In genomic region chr15:56337879-56338278, GRCm38 (mm10) we compare ENCODE assay signal across 21 mouse cellular contexts.
DNase-seq lines count a peak whose midpoint lies in the region; ATAC-seq and TF ChIP-seq lines count a peak whose summit lies in the region.
"Had no signal": no experiment of that assay in that cellular context is flagged by ENCODE, and none has a peak within 500 bp of the region (broad histone marks: within the 10 kb centered on the region; RNA-seq: fewer than 3 reads in every experiment).

No protein-coding gene starts in this region.

- no peak for TF ChIP-seq CTCF in forebrain, postnatal 0 days (IDR thresholded peaks at IDR 0.05; ENCODE audit: low read depth)
- TF ChIP-seq CTCF in thymus, adult 2 months (IDR thresholded peaks at IDR 0.05; ENCODE audit: borderline replicate concordance, control insufficient read depth, extremely low read depth, insufficient read depth, low read length, poor library complexity): no peak

- peaks cover 12% of the 10 kb centered on the region; the same call in 1 of the 2 replicates for H3K4me1 ChIP-seq in forebrain, embryonic 10.5 days
- no peaks in the 10 kb centered on the region for H3K4me1 ChIP-seq in forebrain, postnatal 0 days (ENCODE audit: insufficient read depth)
- H3K4me1 ChIP-seq in embryonic facial prominence, embryonic 11.5 days (ENCODE audit: control insufficient read depth, insufficient read depth, low read length): no peaks in the 10 kb centered on the region
- peaks cover 31% of the 10 kb centered on the region for H3K4me1 ChIP-seq in limb, embryonic 13.5 days
- no peaks in the 10 kb centered on the region for H3K4me1 ChIP-seq in thymus, adult 2 months (replicated peaks; ENCODE audit: control insufficient read depth, insufficient read depth, low read length)
- H3K4me1 ChIP-seq: liver, embryonic 15.5 days; midbrain, embryonic 10.5 days had no signal

- no peaks in the 10 kb centered on the region for H3K27me3 ChIP-seq in forebrain, embryonic 10.5 days (ENCODE audit: poor library complexity, severe bottlenecking)
- H3K27me3 ChIP-seq in forebrain, postnatal 0 days (ENCODE audit: insufficient read depth, low read length): no peaks in the 10 kb centered on the region
- H3K27me3 ChIP-seq in embryonic facial prominence, embryonic 11.5 days (ENCODE audit: control insufficient read depth, insufficient read depth, low read length): no peaks in the 10 kb centered on the region
- no peaks in the 10 kb centered on the region for H3K27me3 ChIP-seq in limb, embryonic 13.5 days
- no peaks in the 10 kb centered on the region for H3K27me3 ChIP-seq in thymus, adult 2 months (ENCODE audit: control insufficient read depth, insufficient read depth, low read length)
- H3K27me3 ChIP-seq: embryonic facial prominence, embryonic 13.5 days; heart, embryonic 12.5 days; liver, embryonic 15.5 days had no signal

- no peaks in the 10 kb centered on the region for H3K36me3 ChIP-seq in forebrain, embryonic 10.5 days (replicated peaks)
- H3K36me3 ChIP-seq in forebrain, postnatal 0 days (ENCODE audit: insufficient read depth): no peaks in the 10 kb centered on the region
- no peaks in the 10 kb centered on the region for H3K36me3 ChIP-seq in embryonic facial prominence, embryonic 11.5 days (replicated peaks; ENCODE audit: control insufficient read depth, insufficient read depth, low read depth, low read length)
- H3K36me3 ChIP-seq in limb, embryonic 13.5 days: no peaks in the 10 kb centered on the region
- H3K36me3 ChIP-seq in thymus, adult 2 months (ENCODE audit: control insufficient read depth, insufficient read depth, low read length): no peaks in the 10 kb centered on the region
- H3K36me3 ChIP-seq: embryonic facial prominence, embryonic 13.5 days; heart, embryonic 12.5 days; liver, embryonic 15.5 days; midbrain, embryonic 10.5 days had no signal

- H3K4me2 ChIP-seq in forebrain, postnatal 0 days (ENCODE audit: low read depth): no peak overlapping the region
- H3K4me2 ChIP-seq in embryonic facial prominence, embryonic 11.5 days (ENCODE audit: low read depth, low read length): no peak overlapping the region
- H3K4me2 ChIP-seq in limb, embryonic 13.5 days (replicated peaks): peak overlapping the region; percentile 21; the same call in 1 of the 2 replicates
- H3K4me2 ChIP-seq: embryonic facial prominence, embryonic 13.5 days; heart, embryonic 12.5 days; liver, embryonic 15.5 days had no signal

- 0 out of 2 replicates have a peak overlapping the region, but pooled peaks have one; percentile 1 for H3K27ac ChIP-seq in forebrain, embryonic 10.5 days
- no peak overlapping the region for H3K27ac ChIP-seq in forebrain, postnatal 0 days (ENCODE audit: low read depth, low read length)
- H3K27ac ChIP-seq in embryonic facial prominence, embryonic 11.5 days (replicated peaks; ENCODE audit: low read depth, low read length): 0 out of 2 replicates have a peak overlapping the region, but pooled peaks have one; percentile 13
- H3K27ac ChIP-seq in limb, embryonic 13.5 days: peak overlapping the region; percentile 52; the same call in 1 of the 2 replicates
- no peak overlapping the region for H3K27ac ChIP-seq in thymus, adult 2 months (ENCODE audit: control insufficient read depth, insufficient read depth, low read length)
- H3K27ac ChIP-seq: embryonic facial prominence, embryonic 13.5 days; layer of hippocampus, adult 2 months; liver, embryonic 15.5 days; midbrain, embryonic 10.5 days had no signal

- no peak for DNase-seq in forebrain, embryonic 10.5 days (ENCODE audit: extremely low spot score, low spot score)
- no peak for DNase-seq in forebrain, postnatal 0 days
- DNase-seq in kidney, postnatal 14 days: peak; percentile 8
- no peak for DNase-seq in kidney, adult 18-20 months
- DNase-seq in embryonic facial prominence, embryonic 11.5 days (ENCODE audit: low spot score): no peak
- no peak for DNase-seq in thymus, adult 2 months
- DNase-seq in heart, adult 18-20 months: no peak
- DNase-seq: adrenal gland, postnatal 14 days; cerebellum, adult 8-10 months; gastrocnemius, postnatal 10 days; heart, adult 11 months; heart, postnatal 10 days; liver had no signal

- no peaks in the 10 kb centered on the region for H3K9me3 ChIP-seq in forebrain, embryonic 10.5 days
- no peaks in the 10 kb centered on the region for H3K9me3 ChIP-seq in forebrain, postnatal 0 days (ENCODE audit: low read length)
- H3K9me3 ChIP-seq in embryonic facial prominence, embryonic 11.5 days (replicated peaks; ENCODE audit: control insufficient read depth, low read length): no peaks in the 10 kb centered on the region
- H3K9me3 ChIP-seq in limb, embryonic 13.5 days: no peaks in the 10 kb centered on the region
- H3K9me3 ChIP-seq: embryonic facial prominence, embryonic 13.5 days; heart, embryonic 12.5 days; liver, embryonic 15.5 days; midbrain, embryonic 10.5 days had no signal

- no peak overlapping the region for H3K4me3 ChIP-seq in forebrain, embryonic 10.5 days
- no peak overlapping the region for H3K4me3 ChIP-seq in forebrain, postnatal 0 days (ENCODE audit: low read depth, low read length)
- no peak overlapping the region for H3K4me3 ChIP-seq in embryonic facial prominence, embryonic 11.5 days (ENCODE audit: low read depth, low read length)
- H3K4me3 ChIP-seq in limb, embryonic 13.5 days: no peak overlapping the region
- H3K4me3 ChIP-seq in thymus, adult 2 months (ENCODE audit: control insufficient read depth, insufficient read depth, low read length): no peak overlapping the region
- H3K4me3 ChIP-seq: embryonic facial prominence, embryonic 13.5 days; heart, embryonic 12.5 days; layer of hippocampus, adult 2 months; liver, embryonic 15.5 days; midbrain, embryonic 10.5 days had no signal

- no peak for ATAC-seq in forebrain, postnatal 0 days
- no peak for ATAC-seq in embryonic facial prominence, embryonic 11.5 days (replicated peaks; ENCODE audit: insufficient number of reproducible peaks, low FRiP score, low TSS enrichment, low read depth)
- peak; percentile 77; the same call in 1 of the 2 replicates for ATAC-seq in limb, embryonic 13.5 days (ENCODE audit: low FRiP score, low read depth)
- ATAC-seq: forebrain, embryonic 14.5 days; intestine, postnatal 0 days had no signal

- no peak for TF ChIP-seq POLR2A in thymus, adult 2 months (IDR thresholded peaks at IDR 0.05; ENCODE audit: control insufficient read depth, extremely low read depth, insufficient read depth, low read length, poor library complexity)

- H3K9ac ChIP-seq in forebrain, postnatal 0 days: no peak overlapping the region
- no peak overlapping the region for H3K9ac ChIP-seq in embryonic facial prominence, embryonic 11.5 days (replicated peaks; ENCODE audit: low read length)
- H3K9ac ChIP-seq in limb, embryonic 13.5 days: no peak overlapping the region
- H3K9ac ChIP-seq: embryonic facial prominence, embryonic 13.5 days; heart, embryonic 12.5 days; liver, embryonic 15.5 days had no signal

- 62% methylated on average over 5 of the region's 5 CpGs for WGBS in forebrain, embryonic 10.5 days
- WGBS in forebrain, postnatal 0 days: 63% methylated on average over 5 of the region's 5 CpGs
- WGBS in embryonic facial prominence, embryonic 11.5 days: 42% methylated on average over 5 of the region's 5 CpGs
- WGBS in limb, embryonic 13.5 days: 9% methylated on average over 5 of the region's 5 CpGs
- WGBS in thymus, adult 2 months: 52% methylated on average over 5 of the region's 5 CpGs

Comparison
In these comparisons a context has a peak if more than half of its experiments do, and no peak if none do; other contexts are left out.
1. H3K27ac ChIP-seq: peak in forebrain, embryonic 10.5 days (single experiment), embryonic facial prominence, embryonic 11.5 days (single experiment) and limb, embryonic 13.5 days (single experiment); none in forebrain, postnatal 0 days (single experiment) and thymus, adult 2 months (single experiment).